Mouse (Mus musculus): Measurements from ENCODE around the gene Cfap157. TPM values are rescaled to one million over a fixed set of nuclear protein-coding genes. Genes with fewer than 3 reads are reported as not detected.

Cfap157 gene
- 1 to 10 TPM in 1 of 2 experiments, under 1 TPM in 1; 0.61 to 1.2 TPM for polyA plus RNA-seq (2017; shearing (Covaris generic))

DNA sequence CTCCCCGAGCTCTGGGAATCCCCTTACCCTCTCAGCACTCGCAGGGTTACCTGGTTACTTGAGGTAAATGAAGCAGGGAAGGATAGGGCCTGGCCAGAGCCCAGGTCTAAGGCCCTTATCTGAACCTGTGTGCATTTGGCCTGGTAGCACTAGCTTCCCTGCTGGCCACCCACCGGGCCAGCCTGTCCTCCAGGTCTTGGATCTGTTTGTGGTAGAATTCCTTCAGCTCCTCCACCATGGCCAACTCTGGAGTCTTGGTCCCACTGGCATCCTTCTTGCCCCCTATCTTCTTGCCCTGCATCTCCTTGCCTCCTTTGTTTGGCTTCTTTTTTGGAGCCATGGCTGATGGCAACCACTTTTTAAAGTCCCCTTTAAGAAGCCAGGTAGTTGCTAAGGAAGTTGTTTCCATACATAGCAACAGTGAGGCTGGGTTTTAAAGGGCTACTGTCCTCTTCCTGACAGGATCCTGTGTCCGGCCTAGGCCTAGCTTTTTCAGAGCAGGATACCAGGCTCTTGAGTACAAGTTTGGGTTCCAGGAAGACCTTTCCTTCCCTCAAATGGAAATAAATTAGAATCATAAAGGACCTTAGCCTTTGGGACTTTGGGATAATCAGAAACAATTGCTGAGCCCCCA lies at the start of gene Cfap157:
TSS of gene Cfap157 (minus strand) at position 381 of the 634 bp plus-strand sequence.

DNA sequence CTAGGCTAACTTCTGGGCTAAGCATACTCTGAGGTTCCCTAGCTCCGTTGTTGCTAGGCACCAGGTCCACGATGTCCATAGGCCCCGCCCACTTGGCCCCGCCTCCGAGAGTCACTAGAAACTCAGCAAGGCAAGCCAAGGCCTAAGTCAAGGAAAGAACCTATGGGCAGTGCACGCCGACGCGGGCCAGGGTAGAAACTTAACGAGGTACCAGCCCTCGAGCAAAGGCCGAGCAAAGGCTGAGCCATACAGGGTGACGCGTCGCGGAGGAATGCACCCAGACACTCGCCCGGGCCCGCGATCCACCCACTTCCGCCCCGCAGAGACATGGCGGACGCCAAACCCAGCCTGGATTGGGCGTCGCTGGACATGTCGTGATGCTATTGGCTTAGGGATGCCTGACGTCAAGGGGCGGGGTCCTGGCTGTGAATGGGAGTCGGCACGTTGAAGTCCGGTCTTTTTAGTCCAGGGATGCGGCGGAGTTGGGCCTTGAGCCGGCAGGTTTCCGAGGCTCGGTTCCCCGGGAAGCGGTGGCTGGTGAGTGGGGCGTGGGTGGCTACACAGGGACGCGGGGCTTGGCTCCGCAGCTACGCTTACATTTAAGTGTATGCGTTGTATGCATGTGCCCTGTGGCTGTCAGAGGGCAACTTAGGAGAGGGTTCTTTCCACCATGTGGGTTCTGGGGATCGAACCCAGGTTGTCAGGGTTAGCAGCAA lies 8.7 kb downstream of the Cfap157 start, which contains the start of the genes Ttc16 and Ptrh1:
TSS of gene Ttc16 (minus strand) at position 275 of the 716 bp plus-strand sequence.
TSS of gene Ptrh1 (plus strand) at position 428 of the 716 bp plus-strand sequence.

DNA sequence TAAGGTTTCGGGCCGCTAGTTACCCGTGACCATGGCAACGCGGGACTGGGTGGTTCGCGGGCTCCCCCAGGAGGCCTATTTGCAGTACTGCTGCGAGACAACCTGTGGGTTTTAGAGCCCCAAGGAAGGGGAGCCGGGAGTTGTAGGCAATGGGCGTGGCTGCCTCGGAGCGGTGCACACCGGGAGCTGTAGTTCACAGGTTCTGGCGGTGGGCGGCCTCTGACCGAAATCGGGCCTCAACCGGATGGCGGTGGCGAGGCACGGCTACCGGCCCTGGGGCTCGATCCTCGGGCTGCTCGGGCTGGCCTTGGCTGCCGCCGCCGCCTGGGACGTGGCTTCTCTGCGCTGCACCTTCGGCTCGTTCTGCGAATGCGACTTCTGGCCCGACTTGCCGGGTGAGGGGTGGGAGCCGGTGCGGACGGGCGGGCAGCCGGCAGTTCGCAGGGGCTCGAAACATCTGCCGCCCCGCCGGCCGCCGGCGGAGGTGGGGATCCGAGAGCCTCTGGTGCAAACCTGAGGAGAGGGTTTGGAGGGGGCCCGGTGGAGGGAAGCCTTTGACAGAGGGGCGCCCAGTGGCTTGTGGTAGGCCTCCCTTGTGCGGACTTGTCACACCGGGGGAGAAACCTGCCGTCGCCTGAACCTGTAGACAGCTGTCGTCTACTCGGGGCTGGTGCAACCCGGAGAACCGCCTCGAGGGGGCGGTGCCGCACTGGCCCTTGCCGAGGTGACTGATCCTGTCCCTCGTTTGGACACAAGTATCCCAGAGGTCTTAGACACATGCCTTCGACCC lies 27.0 kb downstream of the Cfap157 start, which contains the start of gene Tor2a:
TSS of gene Tor2a (plus strand) at position 179 of the 790 bp plus-strand sequence.

DNA sequence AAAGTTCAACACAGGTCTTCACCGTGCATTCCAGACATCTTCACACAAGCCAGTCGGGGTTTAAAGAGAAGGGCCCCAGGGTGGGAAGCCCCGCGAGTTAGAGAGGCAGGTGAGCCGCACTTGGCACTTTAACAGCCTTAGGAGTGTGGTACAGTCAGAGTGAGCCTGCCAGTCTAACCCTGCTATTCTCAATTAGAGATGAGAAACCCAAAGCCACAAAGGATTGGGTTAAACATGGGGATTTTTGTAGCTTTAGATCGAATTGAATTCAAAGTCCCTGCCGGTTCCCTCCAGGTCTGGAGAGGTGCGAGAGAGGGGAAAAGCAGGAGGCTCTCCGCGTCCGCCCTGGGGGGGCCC lies 43.3 kb downstream of the Cfap157 start, which contains the start of gene 6330409D20Rik:
TSS of gene 6330409D20Rik (minus strand) at position 101 of the 357 bp plus-strand sequence.

Other genes with a start within 250 kb of the Cfap157 start
- gene Fam102a, start 249.1 kb downstream of the Cfap157 start, polyA plus RNA-seq (2017; shearing (Covaris generic)): 100 to 1,000 TPM; 112 to 232 TPM
- 100 to 1,000 TPM in 1 of 2 experiments, 10 to 100 TPM in 1; 73.9 to 113 TPM for gene Dpm2, start 213.6 kb downstream of the Cfap157 start, polyA plus RNA-seq (2017; shearing (Covaris generic))
- gene Pip5kl1, start 209.6 kb downstream of the Cfap157 start, polyA plus RNA-seq (2017; shearing (Covaris generic)): 1 to 10 TPM in 1 of 2 experiments, under 1 TPM in 1; 0.27 to 1.9 TPM
- gene 9430097D07Rik, start 208.7 kb downstream of the Cfap157 start, polyA plus RNA-seq (2017; shearing (Covaris generic)): under 1 TPM in 1 of 2 experiments, not detected in 1; 0.94 TPM
- gene St6galnac4, start 197.3 kb downstream of the Cfap157 start, polyA plus RNA-seq (2017; shearing (Covaris generic)): 10 to 100 TPM; 32.7 to 45.6 TPM
- 1 to 10 TPM; 1.8 to 7.4 TPM for gene St6galnac6, start 184.7 kb downstream of the Cfap157 start, polyA plus RNA-seq (2017; shearing (Covaris generic))
- 1 to 10 TPM in 1 of 2 experiments, under 1 TPM in 1; 0.07 to 1.8 TPM for gene Ak1, start 162.7 kb downstream of the Cfap157 start, polyA plus RNA-seq (2017; shearing (Covaris generic))
- gene Eng, start 137.8 kb downstream of the Cfap157 start, polyA plus RNA-seq (2017; shearing (Covaris generic)): 1 to 10 TPM in 1 of 2 experiments, under 1 TPM in 1; 0.47 to 1.7 TPM
- gene Fpgs, start 80.3 kb downstream of the Cfap157 start, polyA plus RNA-seq (2017; shearing (Covaris generic)): 10 to 100 TPM; 15.5 to 28.8 TPM
- gene Cdk9, start 71.4 kb downstream of the Cfap157 start, polyA plus RNA-seq (2017; shearing (Covaris generic)): 100 to 1,000 TPM; 176 to 212 TPM
- 100 to 1,000 TPM in 1 of 2 experiments, 10 to 100 TPM in 1; 96.9 to 133 TPM for gene Sh2d3c, start 63.4 kb downstream of the Cfap157 start, polyA plus RNA-seq (2017; shearing (Covaris generic))
- gene 6330409D20Rik, start 43.4 kb downstream of the Cfap157 start, polyA plus RNA-seq (2017; shearing (Covaris generic)): under 1 TPM; 0.42 to 0.47 TPM
- 10 to 100 TPM; 75.2 to 81.8 TPM for gene Tor2a, start 27.2 kb downstream of the Cfap157 start, polyA plus RNA-seq (2017; shearing (Covaris generic))
- 1 to 10 TPM in 1 of 2 experiments, under 1 TPM in 1; 0.67 to 1.6 TPM for gene Ttc16, start 8.8 kb downstream of the Cfap157 start, polyA plus RNA-seq (2017; shearing (Covaris generic))
- 1 to 10 TPM; 3.4 to 5.0 TPM for gene Ptrh1, start 8.6 kb downstream of the Cfap157 start, polyA plus RNA-seq (2017; shearing (Covaris generic))
- 10 to 100 TPM in 1 of 2 experiments, 1 to 10 TPM in 1; 8.7 to 12.4 TPM for gene Stxbp1, start 62.8 kb upstream of the Cfap157 start, polyA plus RNA-seq (2017; shearing (Covaris generic))
- gene Fam129b, start 91.7 kb upstream of the Cfap157 start, polyA plus RNA-seq (2017; shearing (Covaris generic)): 1 to 10 TPM; 4.2 to 9.5 TPM
- gene Rpl12, start 177.1 kb upstream of the Cfap157 start, polyA plus RNA-seq (2017; shearing (Covaris generic)): 10 to 100 TPM; 33.3 to 41.2 TPM
- 10 to 100 TPM in 1 of 2 experiments, 1 to 10 TPM in 1; 8.0 to 17.7 TPM for gene Lrsam1, start 177.2 kb upstream of the Cfap157 start, polyA plus RNA-seq (2017; shearing (Covaris generic))
- gene Slc2a8, start 197.7 kb upstream of the Cfap157 start, polyA plus RNA-seq (2017; shearing (Covaris generic)): 10 to 100 TPM in 1 of 2 experiments, 1 to 10 TPM in 1; 9.0 to 13.6 TPM

Data from inflammation-experienced regulatory T-cells (primary cell).